Mouse (Mus musculus) E14TG2a.4 (cell line): ENCODE measurements around the gene Tanc2.

Experiments
- H3K27me3 ChIP-seq: 2 replicates; pipeline ENCODE4 v1.6.1; 2014; ENCODE audit warnings: low read length, control low read depth; ENCODE audit not compliant: insufficient read depth
- H3K36me3 ChIP-seq: 2 replicates; pipeline ENCODE4 v1.6.1; 2014; ENCODE audit warnings: low read length, control low read depth; ENCODE audit not compliant: insufficient read depth
- H3K4me1 ChIP-seq: replicated peaks from 2 replicates; pipeline ENCODE4 v1.6.1; 2014; ENCODE audit warnings: low read depth, low read length, control low read depth
- H3K4me3 ChIP-seq: replicated peaks from 2 replicates; pipeline ENCODE4 v1.5.1; 2014; ENCODE audit warnings: mild to moderate bottlenecking, low read length
- H3K9me3 ChIP-seq: 2 replicates; pipeline ENCODE4 v1.6.1; 2014; ENCODE audit warnings: low read length, control low read depth
- CTCF ChIP-seq: conservative IDR thresholded peaks from 2 replicates; pipeline ENCODE4 v1.5.1; 2014; ENCODE audit warnings: low read length
- NANOG ChIP-seq: IDR thresholded peaks from 2 replicates; pipeline ENCODE4 v1.6.1; 2014; ENCODE audit warnings: borderline replicate concordance, low read length, mixed read lengths
- POU5F1 ChIP-seq: IDR thresholded peaks from 2 replicates; pipeline ENCODE4 v1.6.1; 2014; ENCODE audit warnings: low read length, borderline replicate concordance

Tanc2 gene

GRCm38 (mm10) chr11:105952111-105952510 is 362.3 kb downstream of the Tanc2 start:
- Histone ChIP-seq H3K27me3 (no peaks in the 10 kb centered on the region), H3K9me3 (no peaks in the 10 kb centered on the region), H3K4me3 (no peak overlapping the region), H3K4me1 (peaks cover 77% of the 10 kb centered on the region), H3K36me3 (no peaks in the 10 kb centered on the region)
- TF ChIP-seq CTCF (no peak), POU5F1 (no peak)

GRCm38 (mm10) chr11:105952911-105953386 is 363.2 kb downstream of the Tanc2 start, which contains the start of gene Cyb561:
Gene Cyb561 (minus strand): TSS chr11:105953336.
- Histone ChIP-seq H3K4me1 (peaks cover 77% of the 10 kb centered on the region), H3K27me3 (no peaks in the 10 kb centered on the region), H3K4me3 (peak within 1 kb of the TSS; percentile 39; the same call in 1 of the 2 replicates), H3K9me3 (no peaks in the 10 kb centered on the region), H3K36me3 (no peaks in the 10 kb centered on the region)
- TF ChIP-seq POU5F1 (no peak), CTCF (no peak)

GRCm38 (mm10) chr11:105953402-105953801 is 363.6 kb downstream of the Tanc2 start:
- TF ChIP-seq POU5F1 (no peak), CTCF (no peak), NANOG (no peak)
- H3K9me3 ChIP-seq: no peaks in the 10 kb centered on the region
- H3K36me3 ChIP-seq: no peaks in the 10 kb centered on the region
- H3K27me3 ChIP-seq: no peaks in the 10 kb centered on the region
- peak overlapping the region; percentile 39; the same call in 1 of the 2 replicates for H3K4me3 ChIP-seq
- H3K4me1 ChIP-seq: peaks cover 78% of the 10 kb centered on the region

GRCm38 (mm10) chr11:105955815-105956430 is 366.1 kb downstream of the Tanc2 start:
- 0 out of 2 replicates have a peak, but pooled peaks cover 2% of the 10 kb centered on the region for H3K27me3 ChIP-seq
- H3K9me3 ChIP-seq: no peaks in the 10 kb centered on the region
- H3K36me3 ChIP-seq: no peaks in the 10 kb centered on the region
- peak overlapping the region; percentile 77 for H3K4me3 ChIP-seq
- no peak for TF ChIP-seq POU5F1
- no peak for TF ChIP-seq NANOG
- no peak for TF ChIP-seq CTCF
- H3K4me1 ChIP-seq: peaks cover 79% of the 10 kb centered on the region

GRCm38 (mm10) chr11:105957501-105957900 is 367.7 kb downstream of the Tanc2 start:
- Histone ChIP-seq H3K36me3 (no peaks in the 10 kb centered on the region), H3K4me1 (peaks cover 65% of the 10 kb centered on the region), H3K9me3 (no peaks in the 10 kb centered on the region), H3K4me3 (no peak overlapping the region), H3K27me3 (0 out of 2 replicates have a peak, but pooled peaks cover 2% of the 10 kb centered on the region)
- no peak for TF ChIP-seq CTCF
- no peak for TF ChIP-seq NANOG
- TF ChIP-seq POU5F1: no peak

GRCm38 (mm10) chr11:105958566-105958965 is 368.8 kb downstream of the Tanc2 start:
- Histone ChIP-seq H3K27me3 (0 out of 2 replicates have a peak, but pooled peaks cover 2% of the 10 kb centered on the region), H3K4me3 (no peak overlapping the region), H3K9me3 (no peaks in the 10 kb centered on the region), H3K36me3 (no peaks in the 10 kb centered on the region), H3K4me1 (peaks cover 54% of the 10 kb centered on the region)
- TF ChIP-seq NANOG: no peak
- TF ChIP-seq POU5F1: no peak
- no peak for TF ChIP-seq CTCF

- Histone ChIP-seq H3K27me3 (0 out of 2 replicates have a peak, but pooled peaks cover 2% of the 10 kb centered on the region), H3K4me1 (peaks cover 49% of the 10 kb centered on the region), H3K4me3 (peak overlapping the region; percentile 52), H3K9me3 (no peaks in the 10 kb centered on the region), H3K36me3 (no peaks in the 10 kb centered on the region)
- TF ChIP-seq POU5F1 (no peak), CTCF (no peak), NANOG (no peak)
Observed at GRCm38 (mm10) chr11:105959355-105959754, 369.6 kb downstream of the Tanc2 start.

- Histone ChIP-seq H3K9me3 (no peaks in the 10 kb centered on the region), H3K4me1 (peaks cover 23% of the 10 kb centered on the region), H3K4me3 (no peak overlapping the region), H3K36me3 (no peaks in the 10 kb centered on the region), H3K27me3 (peaks cover 44% of the 10 kb centered on the region)
- TF ChIP-seq NANOG: no peak
- TF ChIP-seq POU5F1: no peak
- TF ChIP-seq CTCF: peak; percentile 77
Observed at GRCm38 (mm10) chr11:105964691-105965090, 374.9 kb downstream of the Tanc2 start.
